Mouse (Mus musculus) embryo, embryonic 10.5 days (tissue): ENCODE results near the gene Zfp653.

Experiments
- DNase-seq: peaks from one replicate; pipeline ENCODE4 v3.0.0-alpha.2; 2015; ENCODE audit warnings: low spot score

Zfp653 gene

DNA sequence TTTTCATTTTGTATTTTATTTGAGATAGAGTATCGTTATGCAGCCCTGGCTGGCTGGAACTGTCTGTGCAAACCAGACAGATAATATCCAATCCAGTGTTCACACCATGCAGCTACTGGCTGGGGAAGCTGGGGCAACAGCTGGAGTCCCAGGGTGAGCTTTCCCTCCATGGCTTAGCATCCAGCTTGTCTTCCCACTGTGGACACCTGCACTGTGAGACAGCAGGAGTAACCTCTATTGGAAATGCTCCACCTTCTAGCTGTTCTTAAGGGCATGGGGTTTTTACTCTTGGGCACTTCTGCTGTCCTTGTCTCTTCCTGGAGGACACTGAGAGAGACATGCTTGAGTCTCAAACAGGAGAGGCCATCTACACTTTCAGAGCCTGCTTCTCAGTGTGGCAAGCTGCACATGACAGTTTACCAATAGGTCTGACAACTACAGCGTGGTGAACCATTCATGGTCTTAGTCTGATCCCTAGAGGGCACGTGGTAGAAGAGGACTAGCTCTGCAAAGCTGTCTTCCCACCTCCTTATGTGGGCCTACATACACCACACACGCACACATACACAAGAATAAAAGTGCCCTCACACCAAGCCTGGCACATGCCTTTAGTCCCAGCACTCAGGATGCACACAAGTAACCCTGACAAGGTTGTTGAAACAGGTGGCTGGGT lies 1.2 kb downstream of the Zfp653 start:
- no peak for DNase-seq

GRCm38 (mm10) chr9:22067195-22067594 lies 4.0 kb downstream of the Zfp653 start:
- DNase-seq, result no peak

- peak; percentile 55 for DNase-seq
Measured at GRCm38 (mm10) chr9:22066433-22066832, 4.7 kb downstream of the Zfp653 start.

GRCm38 (mm10) chr9:22065642-22066041 lies 5.5 kb downstream of the Zfp653 start:
- DNase-seq, result no peak

- no peak for DNase-seq
Measured at GRCm38 (mm10) chr9:22064341-22064740, 6.8 kb downstream of the Zfp653 start.

DNA sequence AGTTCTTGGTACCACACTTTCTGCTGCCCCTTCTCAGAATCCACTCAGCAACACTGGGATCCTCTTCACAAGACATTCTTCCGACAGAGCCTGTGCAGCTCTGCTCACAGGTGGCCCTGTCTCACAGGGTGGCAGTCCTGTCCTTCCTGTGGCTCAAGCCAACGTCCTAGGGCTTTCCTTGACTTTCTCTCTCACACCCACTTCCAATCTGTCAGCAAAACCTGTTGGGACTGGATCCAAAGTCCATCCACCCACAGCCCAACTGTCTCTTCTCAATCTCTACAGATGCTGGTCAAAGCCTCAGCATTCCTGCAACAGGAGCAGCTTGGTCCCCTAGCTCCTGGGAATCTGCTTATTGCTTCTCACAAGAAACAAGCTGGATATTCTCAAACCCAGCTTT lies 9.8 kb downstream of the Zfp653 start:
- DNase-seq, result no peak

DNA sequence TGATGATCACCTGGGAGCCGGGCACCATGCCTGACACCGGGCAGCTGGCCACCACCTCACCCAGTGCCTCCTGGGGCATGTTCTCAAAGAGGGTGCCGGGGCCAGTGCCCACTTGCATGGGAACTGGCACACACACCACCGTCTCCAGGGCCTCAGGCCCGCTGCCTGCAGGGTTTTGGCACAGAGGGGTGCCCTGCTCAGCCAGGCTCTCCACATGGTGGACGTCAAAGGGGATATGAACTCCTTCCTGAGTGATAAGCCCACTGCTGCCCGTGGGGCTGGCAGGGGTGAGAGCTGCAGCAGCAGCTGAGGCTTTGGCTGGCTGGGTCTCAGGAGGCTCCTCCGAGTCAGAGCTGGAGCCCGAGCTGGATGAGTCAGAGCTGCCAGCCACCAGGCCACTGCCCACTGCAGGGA lies 13.2 kb downstream of the Zfp653 start:
- no peak for DNase-seq

- no peak for DNase-seq
Measured at GRCm38 (mm10) chr9:22057031-22057517, 14.1 kb downstream of the Zfp653 start.

- DNase-seq, result no peak
Measured at GRCm38 (mm10) chr9:22056303-22056910, 14.8 kb downstream of the Zfp653 start.

DNA sequence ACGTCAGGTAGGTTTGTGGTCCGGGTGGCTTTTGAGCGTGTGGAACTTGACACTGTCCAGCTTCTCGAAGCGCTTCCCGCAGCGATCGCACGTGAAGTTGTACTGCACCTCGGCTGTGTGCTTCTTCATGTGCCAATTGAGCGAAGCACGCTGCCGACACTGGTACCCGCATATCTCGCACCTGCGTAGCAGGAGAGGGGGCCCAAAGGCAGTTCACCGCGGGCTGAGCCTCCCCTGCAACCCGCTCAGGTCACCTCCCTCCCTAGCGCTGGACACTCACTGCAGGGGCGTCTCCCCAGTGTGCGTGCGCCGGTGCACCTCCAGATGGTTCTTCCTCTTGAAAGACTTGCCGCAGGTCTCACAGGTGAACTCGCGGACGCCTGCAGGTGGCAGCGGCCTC lies 15.5 kb downstream of the Zfp653 start:
- DNase-seq, result no peak

- DNase-seq, result peak; percentile 85
Measured at GRCm38 (mm10) chr9:22054411-22055076, 16.6 kb downstream of the Zfp653 start.

DNA sequence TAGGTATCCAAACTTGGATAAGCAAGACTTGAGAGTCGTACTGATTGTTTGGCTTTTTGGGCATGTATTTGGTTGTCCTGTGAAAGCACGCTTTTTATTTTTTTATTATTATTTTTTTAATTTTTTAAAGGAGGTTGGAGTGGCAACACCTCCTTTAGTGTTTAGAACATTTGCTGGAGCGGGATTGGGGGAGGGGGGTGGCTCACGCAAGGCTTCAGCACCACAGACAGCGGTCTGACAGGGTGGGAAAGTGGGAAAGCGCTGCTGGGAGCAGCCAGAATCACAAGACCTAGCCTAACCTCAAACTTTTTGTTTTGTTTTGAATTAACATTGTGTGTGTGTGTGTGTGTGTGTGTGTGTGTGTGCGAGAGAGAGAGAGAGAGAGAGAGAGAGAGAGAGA lies 17.5 kb downstream of the Zfp653 start:
- peak; percentile 59 for DNase-seq

GRCm38 (mm10) chr9:22051958-22052254 lies 19.3 kb downstream of the Zfp653 start, which contains the start of gene Elavl3:
Gene Elavl3 (minus strand): TSS chr9:22052023.
- DNase-seq, result peak; percentile 81

DNA sequence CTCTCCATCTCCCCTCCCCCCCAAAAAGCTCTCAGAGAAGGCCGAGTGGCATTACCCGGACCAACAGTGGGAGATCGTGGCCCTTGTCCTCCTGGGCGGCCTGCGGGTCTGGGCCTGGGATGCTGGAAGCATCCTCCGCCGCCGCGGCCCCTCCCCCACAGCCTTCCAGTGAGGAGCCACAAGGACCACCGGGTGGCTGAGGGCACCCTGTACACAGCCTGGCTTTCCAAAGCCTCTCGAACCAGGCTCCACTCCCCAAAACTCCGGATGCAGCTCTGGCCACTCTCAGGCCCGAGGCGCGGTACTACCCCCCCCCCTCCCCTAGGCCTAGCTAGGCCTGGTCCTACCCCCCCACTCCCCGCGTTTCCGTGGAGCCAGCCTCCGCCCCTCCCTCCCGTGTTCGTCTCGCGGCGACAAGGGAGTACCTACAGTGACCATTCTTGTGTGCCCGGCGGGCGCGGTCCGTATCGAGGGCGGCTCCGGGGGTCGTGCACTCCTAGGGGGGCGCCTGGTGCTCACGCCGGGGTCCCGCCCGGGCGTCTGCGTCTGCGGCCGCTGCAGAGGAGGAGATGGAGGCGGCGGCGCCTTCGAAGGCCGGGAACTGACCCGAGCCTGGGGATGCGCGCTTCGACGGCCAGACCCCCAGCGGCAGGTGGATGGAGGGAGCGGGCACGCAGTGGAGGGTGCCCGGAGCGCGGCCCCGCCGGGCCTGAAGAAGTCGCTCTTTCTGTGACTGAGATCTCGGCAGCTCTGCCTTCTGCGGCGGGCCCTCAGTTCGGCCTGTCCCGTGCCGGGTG lies 19.8 kb downstream of the Zfp653 start:
- peak; percentile 39 for DNase-seq

- peak; percentile 83 for DNase-seq
Measured at GRCm38 (mm10) chr9:22050351-22050889, 20.8 kb downstream of the Zfp653 start.

GRCm38 (mm10) chr9:22049721-22050270 lies 21.4 kb downstream of the Zfp653 start:
- peak; percentile 43 for DNase-seq

DNA sequence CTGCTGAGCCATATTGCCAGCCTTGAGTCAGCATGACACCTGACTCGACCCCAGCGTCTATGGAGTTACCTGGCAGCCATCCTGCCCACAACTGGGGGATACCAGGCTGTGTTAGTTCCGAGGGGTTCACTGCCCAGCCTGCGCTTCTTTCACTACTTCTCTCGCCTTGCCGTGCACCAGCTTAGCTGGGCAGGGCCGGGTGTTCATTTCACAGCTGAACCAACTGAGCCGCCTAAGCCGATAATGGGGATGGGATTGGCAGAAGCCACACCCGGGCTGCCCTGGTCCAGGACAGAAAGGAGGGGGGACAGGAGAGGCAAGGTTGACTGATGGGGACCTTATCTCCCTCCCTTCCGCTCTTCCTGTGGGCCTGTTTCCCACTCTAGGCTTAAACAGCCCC lies 21.9 kb downstream of the Zfp653 start:
- DNase-seq, result no peak

DNA sequence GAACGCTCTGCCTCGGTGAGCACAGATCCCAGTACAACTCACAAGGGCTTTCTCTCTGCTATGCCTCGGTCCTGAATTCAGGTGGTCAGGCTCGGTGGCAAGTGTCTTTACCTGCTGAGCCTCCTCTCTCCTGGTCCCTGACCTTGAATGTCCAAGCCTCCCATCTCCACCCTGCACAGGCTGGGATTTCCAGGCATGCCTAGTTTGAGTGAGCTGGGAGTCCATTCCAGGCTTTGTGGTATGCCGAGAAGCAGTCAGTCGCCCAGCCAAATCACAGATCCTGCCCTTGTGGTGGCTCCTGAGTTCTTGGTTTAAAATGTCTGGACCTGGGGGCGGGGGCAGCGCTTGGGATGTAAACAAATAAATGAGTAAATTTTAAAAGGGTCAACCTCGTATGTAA lies 23.8 kb downstream of the Zfp653 start:
- no peak for DNase-seq

GRCm38 (mm10) chr9:22041832-22042231 lies 29.3 kb downstream of the Zfp653 start:
- DNase-seq, result no peak

DNA sequence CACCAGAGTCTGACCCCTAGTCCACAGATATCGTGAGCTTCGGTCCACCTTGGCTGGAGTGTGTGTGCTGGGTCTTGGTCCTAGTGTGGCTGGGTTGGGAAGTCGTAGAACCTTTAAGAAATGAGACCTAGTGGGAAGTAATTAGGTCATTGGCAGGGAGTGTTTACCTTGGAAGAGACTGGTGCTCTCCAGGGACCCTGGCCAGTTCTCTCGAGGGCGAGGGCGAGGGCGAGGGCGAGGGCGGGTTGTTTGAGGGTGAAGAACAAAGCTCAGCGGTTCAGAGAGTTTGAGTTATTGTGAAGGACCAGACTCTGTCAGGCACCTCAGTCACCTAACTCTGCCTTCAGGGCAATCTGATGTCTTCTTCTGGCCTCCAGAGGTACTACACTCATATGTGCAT lies 33.4 kb downstream of the Zfp653 start:
- no peak for DNase-seq

DNA sequence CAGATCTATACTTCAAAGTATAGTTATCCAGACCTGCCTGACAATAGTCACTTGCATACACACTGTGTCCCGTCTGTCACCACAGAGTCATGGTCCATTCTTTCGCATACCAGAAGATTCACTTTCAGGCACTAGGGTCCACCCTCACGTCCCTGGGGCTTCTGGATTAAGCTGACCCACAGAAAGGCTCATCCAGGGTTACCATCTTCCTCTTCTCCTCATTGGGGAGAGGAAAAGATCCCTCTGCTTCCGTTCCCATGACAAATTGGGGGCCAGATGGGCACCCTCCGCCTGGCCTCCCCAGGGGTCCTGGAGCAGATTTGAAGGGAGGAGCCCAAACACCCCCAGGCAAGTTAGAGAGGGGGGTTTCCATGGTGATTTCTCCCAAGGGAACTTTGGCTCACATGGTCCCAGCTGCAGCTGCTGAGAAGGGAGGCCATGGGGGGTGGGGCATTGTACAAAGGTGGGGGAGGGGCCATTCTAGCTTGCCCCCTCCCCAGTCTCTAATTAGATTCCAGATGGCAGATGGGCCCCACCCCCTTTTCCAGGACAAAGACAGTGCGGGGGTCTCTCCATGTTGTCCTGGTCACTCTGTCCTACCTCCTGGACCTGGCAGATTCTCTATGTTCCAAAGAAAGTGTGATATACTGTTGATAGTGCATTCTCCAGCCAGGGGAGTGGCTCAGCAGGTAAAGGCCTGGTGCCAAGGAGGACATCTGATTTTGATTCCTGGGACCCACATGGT lies 35.7 kb downstream of the Zfp653 start:
- peak; percentile 63 for DNase-seq
